Mouse (Mus musculus): ENCODE results near the gene Insyn1.
A peak's percentile ranks its signal among the peaks of the same experiment; 100 is the strongest.

Insyn1 gene

GRCm38 (mm10) chr9:58535447-58536134, 47.2 kb downstream of the Insyn1 start:
- peak; percentile 42 for DNase-seq

DNA sequence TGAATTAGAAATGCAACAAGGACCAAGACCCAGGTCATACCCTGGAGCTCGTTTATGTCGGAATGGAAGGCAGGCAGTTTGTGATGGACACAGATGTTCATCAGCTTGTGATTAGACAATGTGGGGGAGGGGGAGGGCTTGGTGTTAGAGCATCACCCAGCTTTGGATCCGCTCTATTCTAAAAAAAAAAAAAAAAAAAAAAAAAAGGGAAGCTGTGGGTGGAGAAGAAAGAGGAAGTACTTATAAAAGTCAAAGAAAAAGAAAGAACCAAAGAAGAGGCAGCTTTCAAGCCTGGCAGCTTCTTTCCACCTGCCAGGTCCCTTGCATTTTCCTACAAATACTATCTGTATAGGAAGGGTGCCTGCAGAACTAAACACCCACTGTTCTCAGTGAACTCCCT, 49.4 kb downstream of the Insyn1 start:
- no peak for DNase-seq

GRCm38 (mm10) chr9:58539886-58540285, 51.5 kb downstream of the Insyn1 start:
- DNase-seq = peak; percentile 45

- peak; percentile 60 for DNase-seq
Measured at GRCm38 (mm10) chr9:58541895-58542338, 53.5 kb downstream of the Insyn1 start.

GRCm38 (mm10) chr9:58544879-58545324, 56.5 kb downstream of the Insyn1 start:
- DNase-seq = no peak

- no peak for DNase-seq
Measured at GRCm38 (mm10) chr9:58545428-58545827, 57.0 kb downstream of the Insyn1 start.

GRCm38 (mm10) chr9:58546630-58547360, 58.4 kb downstream of the Insyn1 start:
- DNase-seq = no peak

- DNase-seq = no peak
Measured at GRCm38 (mm10) chr9:58548897-58549296, 60.5 kb downstream of the Insyn1 start.

All from liver (tissue).